Mouse (Mus musculus) bone marrow macrophage, adult 2 months (primary cell): ENCODE data around the gene Runx1.

ENCODE experiments used
- CTCF ChIP-seq: IDR thresholded peaks from 2 replicates; pipeline ENCODE4 v1.5.1; 2012; ENCODE audit warnings: low read depth, mild to moderate bottlenecking, low read length, moderate library complexity
- POLR2A ChIP-seq: IDR thresholded peaks from 2 replicates; pipeline ENCODE4 v1.6.1; 2012; ENCODE audit warnings: mild to moderate bottlenecking, low read depth, low read length, borderline replicate concordance

- TF ChIP-seq POLR2A (no peak), CTCF (no peak)
Observed at GRCm38 (mm10) chr16:92612546-92612945, 213.4 kb downstream of the Runx1 start.
